Mouse (Mus musculus) cerebellum, adult 8-10 months (tissue): Measurements from ENCODE around the gene Arv1.

ENCODE experiments used
- DNase-seq: peaks from one replicate; pipeline ENCODE4 v3.0.0; 2022

Arv1 gene

DNA sequence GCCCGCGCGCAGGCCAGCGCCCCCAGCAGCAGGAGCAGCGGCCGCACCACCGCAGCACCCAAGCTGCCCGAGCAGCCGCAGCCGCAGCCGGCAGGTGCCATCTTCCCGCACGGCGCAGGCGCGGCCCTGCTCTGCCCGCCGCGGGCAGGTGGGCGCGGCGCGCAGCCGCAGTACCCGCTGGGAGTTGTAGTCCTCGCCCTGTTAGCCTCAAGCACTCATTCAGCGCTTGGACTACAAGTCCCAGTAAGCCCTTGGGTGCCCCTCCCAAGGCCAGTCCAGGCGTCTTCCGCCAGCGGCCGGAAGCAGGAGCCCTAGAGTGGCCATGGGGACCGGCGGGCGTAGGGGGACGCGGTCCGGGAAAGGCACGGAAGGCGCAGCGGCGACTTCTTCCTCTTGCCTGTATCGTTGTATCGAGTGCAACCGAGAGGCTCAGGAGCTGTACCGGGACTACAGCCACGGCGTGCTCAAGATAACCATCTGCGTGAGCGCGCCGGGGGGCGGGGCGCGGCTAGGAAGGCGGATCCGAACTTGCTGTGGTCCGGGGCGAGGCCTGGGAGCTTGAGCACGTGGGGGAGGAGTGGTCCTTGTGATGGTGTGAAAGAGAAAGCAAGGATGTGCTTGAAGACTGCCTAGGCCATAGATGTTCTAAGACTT, at the start of gene Arv1, which contains the start of gene Ttc13:
Arv1 (plus strand) TSS at position 278 of the 654 bp plus-strand sequence.
Ttc13 (minus strand) TSS at position 122 of the 654 bp plus-strand sequence.
- peak; percentile 93 for DNase-seq

DNA sequence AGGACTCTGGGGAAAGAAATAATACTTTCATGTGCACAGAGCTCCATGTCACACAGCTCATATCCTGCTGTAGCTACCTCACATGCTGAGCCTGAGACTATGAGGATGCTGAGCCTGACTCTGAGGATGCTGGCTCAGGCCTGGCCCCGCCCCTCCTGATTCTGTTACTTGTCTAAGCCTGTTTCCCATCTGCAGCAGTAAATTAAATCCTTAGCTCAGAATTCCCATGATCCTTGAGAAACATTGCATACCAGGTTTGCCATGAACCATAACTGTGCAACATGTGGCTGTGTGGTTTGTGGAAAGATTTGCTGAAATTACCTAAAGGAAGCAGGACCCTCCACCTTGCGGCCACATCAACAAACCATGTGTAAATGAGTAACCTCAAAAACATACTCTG, 49.6 kb upstream of the Arv1 start:
- no peak for DNase-seq

DNA sequence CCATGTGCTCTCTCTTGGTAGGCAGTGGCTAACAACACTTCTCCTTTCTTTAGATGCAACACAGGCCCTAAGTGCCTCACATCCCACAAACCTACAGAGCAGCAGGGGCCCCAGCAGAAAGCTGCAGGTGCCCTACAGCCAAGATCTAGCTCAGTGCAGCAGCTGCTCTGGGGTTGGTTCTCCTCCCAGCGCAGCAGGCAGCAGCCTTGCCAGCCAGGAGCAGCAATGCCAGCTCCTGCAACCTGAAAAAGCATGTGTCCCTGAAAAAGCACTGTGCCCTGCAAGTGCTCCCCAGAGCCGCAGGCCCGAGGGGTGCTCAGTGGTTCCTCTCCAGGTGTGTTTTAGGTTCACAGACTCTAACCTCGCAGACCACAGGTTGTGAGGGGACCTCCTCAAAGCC, 45.3 kb upstream of the Arv1 start:
- DNase-seq, result peak; percentile 74

DNA sequence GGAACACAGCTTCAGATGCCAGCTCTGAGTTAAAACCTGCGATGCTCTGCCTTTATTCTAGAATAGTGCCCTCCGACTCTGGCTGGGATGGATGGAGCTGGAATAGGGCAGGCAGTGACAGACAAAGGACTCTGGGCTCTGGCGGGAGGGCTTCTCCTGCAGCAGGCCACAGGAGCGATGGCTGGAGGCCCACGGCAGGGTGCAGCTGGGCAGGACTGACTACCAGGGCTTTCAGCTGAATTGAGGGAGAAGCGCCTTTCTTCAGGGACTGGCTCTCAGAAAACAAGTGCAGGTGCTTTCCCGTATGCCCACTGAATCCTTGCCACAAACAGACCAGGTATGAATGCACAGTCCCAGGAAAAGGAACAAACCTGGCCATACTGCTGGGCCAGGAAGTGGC, 44.9 kb upstream of the Arv1 start:
- DNase-seq, result no peak

DNA sequence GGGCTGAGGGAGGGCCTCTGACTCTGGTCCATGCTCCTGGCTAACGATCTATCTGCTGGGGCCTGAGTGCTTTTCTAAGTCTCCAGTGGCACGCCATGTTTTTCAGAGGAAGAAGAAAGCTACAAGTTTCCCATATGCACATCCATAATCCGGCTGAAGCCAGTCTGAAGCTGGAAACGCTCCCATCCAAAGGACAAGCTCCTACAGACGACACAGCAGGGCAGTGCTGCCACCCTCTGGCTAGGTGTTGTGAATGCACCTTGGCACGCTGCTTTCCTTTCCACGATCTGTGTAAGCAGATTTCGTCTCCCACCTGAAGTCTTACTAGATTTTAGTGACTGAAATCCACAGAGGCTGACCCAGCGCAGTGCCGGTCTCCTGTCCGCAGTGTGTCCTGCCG, 44.5 kb upstream of the Arv1 start:
- DNase-seq, result peak; percentile 91

DNA sequence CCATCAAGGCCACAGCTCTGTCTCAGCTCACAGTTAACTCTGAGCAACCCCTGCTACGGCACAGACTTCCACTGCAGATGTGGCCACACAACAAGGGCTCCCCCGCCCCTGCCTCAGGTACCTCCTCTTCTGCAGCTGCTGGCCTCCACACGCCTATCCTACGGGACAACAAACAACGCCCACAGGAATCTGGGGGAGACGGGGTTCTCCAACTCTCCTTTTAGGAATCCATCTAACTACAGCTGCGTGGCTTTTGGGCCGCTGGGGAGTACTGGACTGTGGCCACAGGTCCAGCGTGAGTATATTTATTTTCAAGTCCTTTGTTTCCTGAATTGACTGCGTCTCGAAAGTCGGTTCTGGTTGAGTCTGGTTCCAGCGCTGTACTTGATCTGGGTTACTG, 43.7 kb upstream of the Arv1 start:
- peak; percentile 21 for DNase-seq

DNA sequence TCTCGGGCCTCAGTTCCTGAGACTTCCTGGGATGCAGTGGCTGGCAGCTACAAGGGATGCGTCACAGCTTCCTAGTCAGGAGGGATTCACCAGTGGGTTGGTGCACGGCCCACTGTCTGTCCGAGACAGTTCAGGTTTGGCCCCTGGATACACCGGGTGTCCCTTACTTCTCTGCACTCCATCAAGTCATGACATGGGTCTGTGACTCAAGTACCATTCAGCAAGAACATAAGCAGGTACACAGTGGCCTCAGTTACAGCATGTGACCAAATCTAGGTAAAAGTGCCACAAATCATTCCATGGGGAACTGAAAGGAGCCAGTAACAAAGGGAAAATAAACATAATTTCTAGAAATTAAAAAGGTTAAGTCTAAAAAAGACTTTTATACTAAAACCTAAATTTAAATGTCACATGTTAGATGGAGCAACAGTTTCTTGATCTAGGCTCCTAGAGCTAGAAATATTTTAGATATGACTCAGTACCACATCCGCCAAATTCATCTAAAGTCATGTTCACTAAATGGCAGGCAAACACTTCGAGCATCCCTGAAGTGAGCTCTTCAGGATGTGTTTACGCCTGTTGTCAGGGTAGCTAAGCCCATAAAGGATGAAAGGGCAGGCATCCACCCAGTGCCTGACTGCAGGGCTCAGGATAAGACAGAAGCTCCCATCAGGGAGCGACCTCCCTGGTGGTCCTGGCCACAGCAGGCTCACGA, 40.7 kb upstream of the Arv1 start:
- no peak for DNase-seq

DNA sequence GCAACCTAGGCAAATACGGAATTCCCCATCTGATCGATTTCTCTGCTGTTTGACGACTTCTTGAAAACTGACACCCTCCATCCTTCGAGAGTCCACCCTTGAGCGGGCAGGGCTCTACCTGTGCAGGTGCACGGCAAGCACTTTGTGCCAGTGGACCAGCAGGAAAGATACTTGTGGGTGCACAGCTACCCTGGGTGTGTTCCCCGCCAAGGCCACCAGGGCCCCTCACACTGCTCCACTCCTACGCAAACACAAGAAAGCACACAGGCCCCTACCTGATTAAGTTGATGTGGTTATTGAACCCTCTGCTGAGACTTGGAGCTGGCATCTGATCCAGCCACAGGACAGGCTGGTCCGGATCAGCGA, 40.2 kb upstream of the Arv1 start:
- DNase-seq, result no peak

DNA sequence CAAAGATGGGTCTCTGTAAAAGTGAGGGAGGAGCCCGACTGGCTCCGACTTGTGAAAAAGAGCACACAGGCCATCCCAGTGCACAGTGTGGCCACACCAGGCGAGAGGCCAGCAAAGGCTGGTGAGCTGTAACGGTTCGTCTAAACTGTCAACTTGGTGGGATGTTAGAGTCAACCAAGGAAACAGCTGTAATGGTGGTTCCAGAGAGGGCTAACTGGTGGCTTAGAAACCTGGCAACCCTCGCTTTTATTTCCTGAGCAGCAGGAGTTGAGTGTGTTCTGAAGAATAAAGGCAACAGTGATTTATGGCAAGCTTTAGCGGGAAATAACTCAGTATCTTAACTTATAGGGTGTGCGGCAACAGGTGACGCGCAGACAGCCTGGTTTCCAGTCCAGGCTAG, 39.7 kb upstream of the Arv1 start:
- no peak for DNase-seq

DNA sequence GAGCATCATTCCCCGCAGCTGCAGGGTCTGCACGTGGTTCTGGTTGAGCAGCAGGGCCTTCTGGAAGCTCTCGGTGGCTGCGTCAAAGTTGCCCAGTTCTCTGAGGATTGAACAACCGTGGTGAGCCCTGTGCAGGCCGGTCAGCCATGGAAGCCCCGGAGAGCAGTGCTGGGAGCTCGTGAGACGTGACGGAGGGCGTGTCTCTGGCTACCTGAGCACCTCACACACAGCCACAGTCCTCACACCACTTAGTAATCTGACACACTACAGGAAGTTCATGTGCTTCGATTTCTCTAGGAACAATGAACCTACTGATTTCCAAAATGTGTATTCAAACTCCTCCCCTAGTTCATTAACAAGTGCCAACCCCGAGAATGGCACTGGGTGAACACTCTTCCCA, 33.0 kb upstream of the Arv1 start:
- DNase-seq, result no peak

DNA sequence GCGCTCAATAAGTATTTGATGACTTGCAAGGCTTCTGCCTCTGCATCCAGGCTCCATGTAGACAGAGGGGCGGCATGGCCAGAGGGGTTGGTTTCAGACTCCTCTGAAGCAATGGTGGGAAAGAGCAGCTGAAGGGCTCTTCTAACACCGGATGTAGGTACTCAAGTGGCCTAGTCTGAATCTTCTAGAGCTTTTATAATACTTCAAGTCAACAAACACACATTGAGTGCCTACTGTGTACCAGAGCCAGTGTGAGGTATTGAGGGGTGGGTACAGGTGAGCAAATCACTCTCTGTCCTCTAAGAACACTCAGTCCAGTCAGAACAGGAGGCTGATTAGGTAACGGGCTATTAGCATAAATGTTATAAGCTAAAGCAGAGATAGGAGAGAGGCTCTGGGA, 30.2 kb upstream of the Arv1 start:
- DNase-seq, result no peak

DNA sequence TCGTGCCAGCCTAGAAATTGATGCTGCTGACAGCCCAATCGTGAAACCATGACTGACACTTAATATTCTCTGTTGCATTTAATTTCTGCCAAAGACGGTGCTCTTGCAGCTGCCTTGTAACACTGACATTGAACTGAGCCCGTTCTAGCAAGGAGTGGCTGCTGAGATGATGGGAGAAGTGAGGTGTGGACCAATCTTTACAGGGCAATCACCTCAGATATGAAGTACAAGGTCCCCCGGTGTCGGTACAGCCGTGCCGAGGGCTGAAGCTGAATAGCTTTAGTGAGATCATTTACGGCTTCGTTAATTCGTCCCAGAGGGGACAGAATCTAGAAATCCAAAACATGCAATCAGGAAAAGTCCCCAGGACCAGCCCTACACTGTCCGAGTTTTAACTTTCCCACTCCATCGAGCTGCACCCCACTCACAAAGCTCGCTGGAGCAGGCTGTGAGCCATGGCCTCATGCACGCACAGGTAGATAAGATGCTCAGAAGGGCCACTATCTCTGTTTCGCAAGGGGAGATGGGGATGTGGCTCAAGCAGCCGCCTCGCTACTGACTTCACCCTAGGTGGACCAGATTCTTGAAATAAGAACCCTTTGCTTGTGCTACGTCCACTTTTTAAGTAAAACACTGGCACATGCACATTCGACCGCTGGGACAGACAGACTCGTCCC, 26.4 kb upstream of the Arv1 start:
- no peak for DNase-seq

DNA sequence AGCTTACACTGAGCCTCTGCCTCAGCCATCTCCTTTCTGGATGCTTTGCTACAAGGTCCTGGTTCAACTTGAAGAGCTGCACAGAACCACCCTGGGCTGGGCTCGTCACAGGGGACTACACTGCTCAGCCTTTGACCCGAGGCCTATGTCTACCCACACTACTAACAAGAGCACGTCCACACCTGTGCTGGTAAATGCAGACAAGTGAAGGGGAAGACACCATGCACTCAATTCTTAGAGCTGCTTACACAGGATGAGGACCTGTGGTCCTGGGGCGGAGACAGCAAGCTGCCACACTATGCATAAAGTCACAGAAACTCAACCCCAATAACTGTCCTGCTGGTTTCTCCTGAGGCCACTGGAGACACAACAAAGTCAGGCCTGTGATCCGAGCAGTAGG, 21.7 kb upstream of the Arv1 start:
- no peak for DNase-seq

DNA sequence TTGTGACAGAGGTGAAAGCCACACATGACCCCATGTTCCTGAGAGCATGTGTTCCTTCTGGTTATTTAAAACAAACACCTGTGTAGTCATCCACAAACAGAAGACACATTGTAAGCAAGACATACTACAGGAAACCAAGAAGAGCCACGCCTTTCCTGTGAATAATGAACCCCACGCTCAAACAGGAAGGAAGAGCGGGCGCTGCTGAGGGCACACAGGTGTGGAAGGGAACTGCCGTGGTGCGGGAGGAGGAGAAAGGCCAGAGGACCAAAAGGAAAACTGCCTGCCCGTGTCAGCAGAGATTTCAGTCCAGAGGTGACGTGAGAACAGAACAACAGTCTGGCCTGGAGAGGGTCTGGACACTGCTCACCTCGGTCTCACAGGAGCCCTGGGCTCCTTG, 20.9 kb upstream of the Arv1 start:
- no peak for DNase-seq

DNA sequence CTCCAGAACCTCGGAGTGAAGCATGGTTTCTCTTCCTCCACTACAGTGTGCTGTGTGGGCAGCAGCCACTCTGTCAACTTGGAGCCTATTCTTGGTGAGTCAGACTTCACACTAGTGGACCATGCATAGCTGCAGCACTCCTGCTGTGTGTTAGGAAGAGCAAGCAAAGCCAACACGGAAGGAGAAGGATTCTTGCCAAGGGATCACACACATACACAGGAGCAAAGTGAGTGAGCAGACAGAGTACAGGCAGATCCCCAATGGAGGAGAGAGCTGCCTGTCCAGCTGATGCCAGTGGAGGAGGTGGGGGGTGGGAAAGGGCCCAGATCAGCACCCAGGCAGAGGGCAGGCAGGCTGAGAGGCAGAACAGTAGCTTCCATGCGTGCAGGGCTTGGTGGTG, 19.8 kb upstream of the Arv1 start:
- DNase-seq, result peak; percentile 42

DNA sequence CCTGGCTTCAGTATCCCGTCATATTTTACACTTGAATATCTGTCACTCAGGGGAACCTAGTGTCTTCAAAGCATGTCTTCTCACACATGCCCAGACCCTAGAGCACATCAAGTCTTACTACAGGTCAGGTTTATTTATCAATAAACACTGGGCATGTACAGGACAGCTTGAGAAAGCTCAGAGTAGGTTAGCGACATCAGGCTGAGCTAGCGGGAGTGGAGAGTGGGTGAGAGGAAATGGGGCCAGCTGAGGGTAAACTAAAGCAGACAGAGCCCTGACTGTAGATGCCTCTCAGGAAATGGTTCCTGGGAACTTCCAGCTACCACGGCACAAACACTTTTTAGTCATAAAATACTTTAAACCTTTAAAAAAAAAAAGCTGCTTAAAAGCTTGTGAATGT, 18.4 kb upstream of the Arv1 start:
- no peak for DNase-seq

DNA sequence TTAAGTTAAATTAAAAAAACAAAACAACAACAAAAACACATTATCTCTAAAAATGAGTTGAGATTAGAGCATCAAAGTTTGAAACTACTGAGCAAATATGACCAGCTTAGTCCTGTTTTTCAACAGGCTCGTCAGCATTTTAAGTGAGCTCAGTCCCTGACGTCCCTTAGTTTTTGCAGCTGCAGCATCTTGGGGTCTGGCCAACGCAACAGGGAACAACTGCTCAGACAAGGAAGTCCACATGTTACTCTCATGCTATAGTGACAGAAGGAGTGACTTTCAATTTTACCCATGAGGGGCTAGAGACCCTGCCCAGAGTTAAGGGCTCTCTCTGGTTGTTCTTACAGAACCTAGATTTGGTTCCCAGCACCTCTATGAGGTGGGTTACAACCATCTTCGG, 17.6 kb upstream of the Arv1 start:
- no peak for DNase-seq

DNA sequence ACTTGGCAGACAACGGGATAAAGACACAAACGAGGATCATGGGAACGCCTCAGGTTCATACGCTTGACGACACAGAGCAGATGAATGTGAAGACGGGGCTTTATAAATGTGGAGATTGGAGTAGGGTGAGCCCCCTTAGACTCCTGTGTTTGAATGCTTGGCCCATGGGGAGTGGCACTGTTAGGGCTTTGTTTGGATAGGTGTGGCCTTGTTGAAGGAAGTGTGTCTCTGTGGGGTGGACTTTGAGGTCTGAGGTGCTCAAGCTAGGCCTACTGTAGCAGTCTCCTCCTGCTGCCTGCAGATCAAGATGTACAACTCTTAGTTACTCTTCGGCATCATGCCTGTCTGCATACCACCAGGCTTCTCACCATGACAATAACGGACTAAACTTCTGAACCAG, 16.1 kb upstream of the Arv1 start:
- DNase-seq, result no peak

DNA sequence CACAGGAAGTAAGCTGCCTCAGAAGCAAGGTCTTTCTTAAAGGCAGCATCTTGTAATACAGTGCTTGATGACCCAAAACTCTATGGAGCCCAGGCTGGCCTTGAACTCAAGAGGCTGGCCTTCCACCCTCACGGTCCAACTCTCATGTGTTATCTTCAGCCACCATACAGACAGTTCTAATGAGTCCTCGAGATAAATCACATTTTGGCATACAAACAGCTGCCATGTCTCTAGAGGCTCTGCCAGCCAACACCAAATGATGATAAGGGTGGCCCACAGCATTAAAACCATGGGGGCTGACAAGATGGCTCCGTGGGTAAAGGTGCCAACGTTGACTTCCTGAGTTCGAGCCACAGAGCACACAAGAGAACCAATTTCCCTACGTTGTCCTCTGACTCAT, 8.7 kb upstream of the Arv1 start:
- no peak for DNase-seq

DNA sequence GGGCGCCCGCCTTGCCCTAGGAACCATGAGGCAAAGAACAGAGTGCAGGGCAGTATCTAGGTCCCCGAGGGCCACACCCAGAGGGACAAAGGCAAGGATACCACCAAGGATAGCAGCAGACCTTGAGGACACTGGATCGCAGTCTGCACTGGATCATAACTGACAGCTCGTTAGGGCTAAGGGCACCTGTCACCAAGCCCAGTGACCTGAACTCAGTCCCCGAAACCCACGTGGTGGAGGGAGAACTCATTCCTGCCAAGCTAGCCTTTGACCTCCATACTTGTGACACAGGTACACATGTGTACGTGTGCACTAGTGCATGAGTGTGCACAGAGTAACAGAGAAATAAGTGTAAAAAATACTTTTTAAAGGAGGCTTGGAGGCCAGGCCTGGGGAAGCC, 6.2 kb upstream of the Arv1 start:
- DNase-seq, result no peak

DNA sequence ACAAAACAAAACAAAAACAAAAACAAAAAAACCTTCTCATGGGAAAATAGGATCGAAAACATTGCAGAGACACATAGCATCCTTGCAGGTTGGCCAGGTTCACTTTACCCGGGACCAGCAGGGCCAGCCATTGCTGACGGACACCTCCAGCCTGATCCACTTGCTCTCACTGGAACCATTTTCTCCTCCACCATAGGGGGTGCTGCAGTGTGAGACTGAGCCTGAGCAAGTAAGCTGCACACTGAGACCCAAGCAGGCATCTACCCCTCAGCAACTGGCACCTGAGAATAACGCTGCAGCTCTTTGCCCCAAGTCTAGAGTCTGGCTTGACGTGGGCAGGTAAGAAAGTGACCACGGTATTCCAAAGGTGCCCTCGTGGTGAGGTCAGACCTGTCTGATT, 1.8 kb upstream of the Arv1 start:
- DNase-seq, result no peak

DNA sequence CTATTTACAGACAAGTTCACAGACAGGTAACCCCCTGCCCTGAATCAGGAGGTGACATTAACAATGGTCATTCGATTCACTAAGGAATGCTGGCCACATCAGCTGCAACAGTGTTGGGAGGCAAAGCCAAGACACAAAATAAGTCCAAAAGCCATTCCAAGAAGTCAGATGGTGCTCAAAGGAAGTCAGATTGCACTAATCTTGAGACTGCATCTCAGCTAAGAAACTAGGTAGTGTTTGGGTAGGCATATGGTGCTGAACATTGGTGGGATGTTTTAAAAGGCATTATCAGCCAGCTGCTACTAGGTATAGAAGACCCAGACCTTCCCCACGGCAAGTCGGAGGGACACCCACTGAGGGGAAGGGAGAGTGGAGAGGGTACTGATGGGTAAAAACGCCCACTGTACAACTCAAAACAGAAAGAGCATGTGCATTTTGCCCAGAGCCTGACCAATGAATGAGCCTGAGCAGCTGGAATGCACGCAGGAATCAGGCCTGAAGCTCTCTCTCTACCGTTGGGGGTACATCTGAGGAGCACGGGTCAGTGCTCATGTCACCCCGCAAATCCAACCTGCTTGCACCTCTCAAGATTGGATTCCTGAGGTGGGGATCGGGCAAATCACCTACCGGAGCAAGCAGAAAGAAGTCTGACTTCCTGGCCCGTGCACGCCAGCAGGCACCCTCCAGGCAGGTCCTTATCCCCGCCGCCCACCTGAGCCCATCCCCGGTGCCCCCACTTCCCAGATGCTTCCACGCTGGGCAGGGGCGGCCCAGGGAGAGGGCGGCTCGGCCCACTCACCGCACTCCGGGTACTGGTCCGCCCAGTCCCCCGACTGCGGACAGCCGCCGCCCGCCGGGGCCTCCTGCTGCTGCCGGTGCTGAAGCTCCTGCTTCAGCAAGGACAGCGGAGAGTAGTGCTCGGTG, 739 bp upstream of the Arv1 start:
- DNase-seq, result no peak

DNA sequence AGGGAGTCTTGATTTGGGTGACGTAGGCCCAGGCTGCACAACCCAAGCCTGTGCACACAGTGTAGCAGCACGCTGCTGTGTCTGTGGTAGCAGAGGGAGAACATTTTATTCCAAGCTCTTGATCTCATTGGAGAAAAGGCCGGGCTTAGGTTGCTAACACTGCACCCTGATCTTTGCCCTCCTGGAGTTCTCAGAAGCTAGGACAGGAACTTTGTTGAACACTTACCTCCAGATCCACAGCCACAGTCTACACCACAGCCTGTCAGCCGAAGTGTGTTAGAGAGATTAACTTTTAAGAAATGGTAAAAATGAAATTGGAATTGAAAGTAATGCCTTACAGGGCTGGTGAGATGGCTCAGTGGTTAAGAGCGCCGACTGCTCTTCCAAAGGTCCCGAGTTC, 2.4 kb downstream of the Arv1 start:
- DNase-seq, result no peak
